Mouse (Mus musculus): ENCODE measurements around the gene Nos3. TPM values are rescaled to one million over a fixed set of nuclear protein-coding genes. Genes with fewer than 3 reads are reported as not detected.

Nos3 gene
- 2.8 and 4.0 TPM in 2 replicates for polyA plus RNA-seq (2012; rRNA removed)

GRCm38 (mm10) chr5:24364508-24364907 is at the start of gene Nos3:
Gene Nos3 (plus strand): TSS chr5:24364810.
- peak within 1 kb of the TSS; percentile 46 for H3K4me3 ChIP-seq (ENCODE audit: low read depth, low read length)
- no peaks in the 10 kb centered on the region for H3K4me1 ChIP-seq (ENCODE audit: control insufficient read depth, insufficient read depth, insufficient read length, low read length)
- 56% methylated on average over 12 of the region's 12 CpGs for WGBS
- no peaks in the 10 kb centered on the region for H3K27me3 ChIP-seq (ENCODE audit: control insufficient read depth, insufficient read depth, low read length)
- no peaks in the 10 kb centered on the region for H3K36me3 ChIP-seq (ENCODE audit: control insufficient read depth, insufficient read depth, low read length)
- TF ChIP-seq CTCF (IDR thresholded peaks at IDR 0.05; ENCODE audit: extremely low read depth, insufficient read length, insufficient replicate concordance, low read depth, low read length) = no peak
- no peak for TF ChIP-seq POLR2A (IDR thresholded peaks at IDR 0.05; ENCODE audit: low read depth, low read length)
- no peak within 1 kb of the TSS for H3K27ac ChIP-seq (ENCODE audit: insufficient read depth, low read depth, low read length)

- Histone ChIP-seq H3K36me3 (ENCODE audit: control insufficient read depth, insufficient read depth, low read length) (no peaks in the 10 kb centered on the region), H3K4me3 (ENCODE audit: low read depth, low read length) (peak overlapping the region; percentile 42), H3K27me3 (ENCODE audit: control insufficient read depth, insufficient read depth, low read length) (no peaks in the 10 kb centered on the region), H3K27ac (ENCODE audit: insufficient read depth, low read depth, low read length) (no peak overlapping the region), H3K4me1 (ENCODE audit: control insufficient read depth, insufficient read depth, insufficient read length, low read length) (no peaks in the 10 kb centered on the region)
- WGBS = 22% methylated on average over 13 of the region's 13 CpGs
- TF ChIP-seq CTCF (IDR thresholded peaks at IDR 0.05; ENCODE audit: extremely low read depth, insufficient read length, insufficient replicate concordance, low read depth, low read length) (no peak), POLR2A (IDR thresholded peaks at IDR 0.05; ENCODE audit: low read depth, low read length) (no peak)
Observed at GRCm38 (mm10) chr5:24319776-24320466, 44.7 kb upstream of the Nos3 start.

GRCm38 (mm10) chr5:24320467-24320813 is 44.2 kb upstream of the Nos3 start:
- WGBS = 38% methylated on average over 6 of the region's 6 CpGs
- no peak overlapping the region for H3K27ac ChIP-seq (ENCODE audit: insufficient read depth, low read depth, low read length)
- TF ChIP-seq POLR2A (IDR thresholded peaks at IDR 0.05; ENCODE audit: low read depth, low read length) (no peak), CTCF (IDR thresholded peaks at IDR 0.05; ENCODE audit: extremely low read depth, insufficient read length, insufficient replicate concordance, low read depth, low read length) (no peak)
- H3K4me1 ChIP-seq (ENCODE audit: control insufficient read depth, insufficient read depth, insufficient read length, low read length) = no peaks in the 10 kb centered on the region
- peak overlapping the region; percentile 42; the same call in 1 of the 2 replicates for H3K4me3 ChIP-seq (ENCODE audit: low read depth, low read length)
- no peaks in the 10 kb centered on the region for H3K36me3 ChIP-seq (ENCODE audit: control insufficient read depth, insufficient read depth, low read length)
- H3K27me3 ChIP-seq (ENCODE audit: control insufficient read depth, insufficient read depth, low read length) = no peaks in the 10 kb centered on the region

- H3K36me3 ChIP-seq (ENCODE audit: control insufficient read depth, insufficient read depth, low read length) = no peaks in the 10 kb centered on the region
- no peaks in the 10 kb centered on the region for H3K4me1 ChIP-seq (ENCODE audit: control insufficient read depth, insufficient read depth, insufficient read length, low read length)
- H3K27ac ChIP-seq (ENCODE audit: insufficient read depth, low read depth, low read length) = no peak overlapping the region
- H3K4me3 ChIP-seq (ENCODE audit: low read depth, low read length) = no peak overlapping the region
- TF ChIP-seq CTCF (IDR thresholded peaks at IDR 0.05; ENCODE audit: extremely low read depth, insufficient read length, insufficient replicate concordance, low read depth, low read length) (no peak), POLR2A (IDR thresholded peaks at IDR 0.05; ENCODE audit: low read depth, low read length) (no peak)
- 76% methylated on average over 5 of the region's 5 CpGs for WGBS
- no peaks in the 10 kb centered on the region for H3K27me3 ChIP-seq (ENCODE audit: control insufficient read depth, insufficient read depth, low read length)
Observed at GRCm38 (mm10) chr5:24320894-24321293, 43.7 kb upstream of the Nos3 start.

DNA sequence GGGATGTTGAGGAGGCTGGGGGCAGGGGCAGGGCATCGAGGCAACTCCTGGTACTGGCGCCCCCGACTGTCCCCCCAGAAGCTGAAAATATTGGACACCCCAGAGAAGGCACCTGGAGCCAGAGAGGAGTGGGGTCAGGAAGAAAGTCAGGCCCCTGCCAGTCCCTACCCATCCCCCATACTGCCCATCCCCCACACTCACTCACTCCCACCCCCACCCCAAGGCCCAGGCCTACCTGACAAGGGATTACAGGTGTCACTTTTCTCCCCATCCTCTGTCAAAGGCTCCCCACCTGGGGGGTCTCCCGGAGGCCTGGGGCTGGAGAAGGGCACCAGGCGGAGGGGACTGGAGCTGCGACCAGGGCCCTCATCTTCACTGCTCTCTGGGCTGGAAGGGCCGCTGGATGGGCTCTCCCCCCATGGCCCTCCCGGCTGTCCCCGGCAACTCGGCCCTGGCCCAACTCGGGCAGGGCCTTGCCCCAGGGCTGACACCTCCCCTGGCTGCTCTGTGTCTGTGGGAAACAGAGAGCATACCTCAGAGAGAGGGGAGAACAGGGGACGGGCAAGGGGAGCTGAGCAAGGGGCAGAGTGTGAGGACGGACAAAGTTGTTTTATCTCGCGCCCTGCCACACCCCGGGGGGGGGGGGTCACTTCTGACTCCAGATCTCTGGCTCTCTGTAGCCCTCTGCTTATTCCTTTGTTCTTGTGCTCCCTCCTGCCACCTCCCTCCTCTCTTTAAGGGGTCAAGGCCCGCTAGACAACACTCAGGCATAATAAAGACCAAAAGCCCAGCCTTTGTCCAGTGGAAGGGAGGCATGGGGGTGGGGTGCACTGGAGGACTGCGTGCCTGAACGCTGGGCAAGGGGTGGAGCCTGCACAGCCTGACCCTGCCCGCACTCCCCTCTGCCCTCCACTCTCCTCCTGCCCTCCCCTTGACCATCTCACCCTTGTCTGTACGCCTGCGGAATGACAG is 42.6 kb upstream of the Nos3 start:
- Histone ChIP-seq H3K27ac (ENCODE audit: insufficient read depth, low read depth, low read length) (no peak overlapping the region), H3K27me3 (ENCODE audit: control insufficient read depth, insufficient read depth, low read length) (no peaks in the 10 kb centered on the region), H3K4me1 (ENCODE audit: control insufficient read depth, insufficient read depth, insufficient read length, low read length) (no peaks in the 10 kb centered on the region), H3K4me3 (ENCODE audit: low read depth, low read length) (no peak overlapping the region), H3K36me3 (ENCODE audit: control insufficient read depth, insufficient read depth, low read length) (no peaks in the 10 kb centered on the region)
- WGBS = 34% methylated on average over 22 of the region's 22 CpGs
- no peak for TF ChIP-seq CTCF (IDR thresholded peaks at IDR 0.05; ENCODE audit: extremely low read depth, insufficient read length, insufficient replicate concordance, low read depth, low read length)
- TF ChIP-seq POLR2A (IDR thresholded peaks at IDR 0.05; ENCODE audit: low read depth, low read length) = no peak

GRCm38 (mm10) chr5:24325251-24325650 is 39.4 kb upstream of the Nos3 start:
- Histone ChIP-seq H3K36me3 (ENCODE audit: control insufficient read depth, insufficient read depth, low read length) (no peaks in the 10 kb centered on the region), H3K4me1 (ENCODE audit: control insufficient read depth, insufficient read depth, insufficient read length, low read length) (no peaks in the 10 kb centered on the region), H3K27ac (ENCODE audit: insufficient read depth, low read depth, low read length) (no peak overlapping the region), H3K27me3 (ENCODE audit: control insufficient read depth, insufficient read depth, low read length) (no peaks in the 10 kb centered on the region), H3K4me3 (ENCODE audit: low read depth, low read length) (no peak overlapping the region)
- WGBS = 55% methylated on average over 14 of the region's 14 CpGs
- no peak for TF ChIP-seq POLR2A (IDR thresholded peaks at IDR 0.05; ENCODE audit: low read depth, low read length)
- no peak for TF ChIP-seq CTCF (IDR thresholded peaks at IDR 0.05; ENCODE audit: extremely low read depth, insufficient read length, insufficient replicate concordance, low read depth, low read length)
